Mouse (Mus musculus): ENCODE measurements around the gene Myo1e. TPM values are rescaled to one million over a fixed set of nuclear protein-coding genes. Genes with fewer than 3 reads are reported as not detected.

Myo1e gene
- polyA plus RNA-seq, 1 experiment from 2014 or later: 11.2 TPM

DNA sequence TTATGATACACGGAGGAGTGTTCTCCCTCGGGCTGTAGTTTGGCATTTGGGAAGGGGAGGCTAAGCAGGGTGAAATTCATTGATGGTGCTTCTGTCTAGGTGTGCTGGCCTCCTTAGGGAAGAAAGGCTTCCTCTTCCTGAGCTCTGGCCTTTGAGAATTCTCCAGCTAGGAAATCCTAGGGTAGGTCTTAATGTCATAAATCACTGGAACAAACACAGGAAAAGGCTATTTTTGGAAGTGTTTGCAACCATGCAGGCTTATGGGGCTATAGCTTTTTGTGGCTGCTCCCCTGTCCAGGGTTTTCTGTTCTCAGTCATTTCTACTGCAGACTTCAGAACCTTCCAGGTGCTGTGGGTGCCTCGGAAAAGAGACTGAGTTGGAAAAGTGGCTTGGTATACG is 16.9 kb downstream of the Myo1e start:
- Histone ChIP-seq H3K4me3 (ENCODE audit: control insufficient read depth in 1 of 2, insufficient read depth in 1 of 2, low read depth in 1 of 2, low read length in 2 of 2) (no peak overlapping the region), H3K27me3 (ENCODE audit: control insufficient read depth, insufficient read depth, low read length) (no peaks in the 10 kb centered on the region), H3K4me1 (ENCODE audit: control insufficient read depth in 2 of 2, insufficient read depth in 2 of 2, low read length in 2 of 2) (peaks cover 26 to 33% of the 10 kb centered on the region in 2 experiments), H3K36me3 (ENCODE audit: control insufficient read depth, insufficient read depth, low read length) (no peaks in the 10 kb centered on the region), H3K27ac (replicated peaks in 1 of 2; ENCODE audit: control insufficient read depth in 1 of 2, insufficient read depth in 1 of 2, low read depth in 2 of 2, low read length in 2 of 2) (no peak overlapping the region; a peak in 1 of 4 replicates), H3K9ac (ENCODE audit: low read length) (no peak overlapping the region; the same call in 1 of the 2 replicates), H3K9me3 (ENCODE audit: control insufficient read depth, low read length) (no peaks in the 10 kb centered on the region), H3K4me2 (ENCODE audit: low read length) (no peak overlapping the region)
- WGBS: 72% methylated on average over 4 of the region's 4 CpGs
- no peak for ATAC-seq (ENCODE audit: insufficient number of reproducible peaks, insufficient read depth, low FRiP score, low read depth)

DNA sequence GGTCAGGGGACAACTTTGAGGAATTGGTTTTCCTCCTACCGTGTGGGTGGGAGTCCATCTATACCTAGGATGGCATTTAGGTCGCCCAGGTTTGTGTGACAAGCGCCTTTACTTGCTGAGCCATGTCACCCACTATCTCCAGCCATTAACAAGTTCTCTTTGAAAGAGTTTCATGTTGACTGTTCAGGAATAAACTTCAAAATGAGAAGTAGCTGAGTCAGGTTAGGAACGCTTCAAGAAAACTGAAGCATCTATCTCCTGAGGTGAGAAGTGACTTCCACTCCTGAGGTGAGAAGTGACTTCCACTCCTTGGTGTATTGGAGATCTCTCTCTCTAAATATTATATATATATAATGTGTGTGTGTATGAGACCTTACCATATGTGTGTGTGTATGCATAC is 19.2 kb downstream of the Myo1e start:
- H3K9me3 ChIP-seq (ENCODE audit: control insufficient read depth, low read length): no peaks in the 10 kb centered on the region
- peaks cover 18 to 19% of the 10 kb centered on the region in 2 experiments for H3K4me1 ChIP-seq (ENCODE audit: control insufficient read depth in 2 of 2, insufficient read depth in 2 of 2, low read length in 2 of 2)
- H3K27ac ChIP-seq (replicated peaks in 1 of 2; ENCODE audit: control insufficient read depth in 1 of 2, insufficient read depth in 1 of 2, low read depth in 2 of 2, low read length in 2 of 2): no peak overlapping the region
- H3K4me2 ChIP-seq (ENCODE audit: low read length): no peak overlapping the region
- 87% methylated on average over 4 of the region's 4 CpGs for WGBS
- H3K36me3 ChIP-seq (ENCODE audit: control insufficient read depth, insufficient read depth, low read length): no peaks in the 10 kb centered on the region
- H3K27me3 ChIP-seq (ENCODE audit: control insufficient read depth, insufficient read depth, low read length): no peaks in the 10 kb centered on the region
- no peak overlapping the region for H3K4me3 ChIP-seq (ENCODE audit: control insufficient read depth in 1 of 2, insufficient read depth in 1 of 2, low read depth in 1 of 2, low read length in 2 of 2)
- no peak overlapping the region for H3K9ac ChIP-seq (ENCODE audit: low read length)
- ATAC-seq (ENCODE audit: insufficient number of reproducible peaks, insufficient read depth, low FRiP score, low read depth): no peak

DNA sequence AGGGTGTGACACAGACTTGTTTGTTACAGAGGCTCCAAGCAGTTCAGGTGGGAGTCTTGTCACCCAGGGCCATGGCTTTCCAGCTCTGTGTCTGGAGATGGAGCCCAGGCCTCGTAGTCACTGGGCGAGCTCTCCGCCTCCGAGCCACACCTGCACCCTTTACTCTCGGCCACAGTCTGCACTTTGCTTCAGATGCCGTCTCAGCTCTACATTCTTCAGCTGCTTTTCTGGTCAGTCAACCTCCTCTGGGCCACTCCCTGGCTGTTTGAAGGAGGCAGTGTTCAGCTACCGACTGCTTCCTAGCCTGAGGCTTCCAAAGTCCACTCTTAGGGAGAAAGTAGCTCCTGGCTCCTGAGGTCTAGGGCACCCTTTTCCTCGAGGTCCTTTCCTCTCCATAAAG is 22.7 kb downstream of the Myo1e start:
- ATAC-seq (ENCODE audit: insufficient number of reproducible peaks, insufficient read depth, low FRiP score, low read depth): no peak
- H3K4me3 ChIP-seq (ENCODE audit: control insufficient read depth in 1 of 2, insufficient read depth in 1 of 2, low read depth in 1 of 2, low read length in 2 of 2): no peak overlapping the region
- H3K27ac ChIP-seq (replicated peaks in 1 of 2; ENCODE audit: control insufficient read depth in 1 of 2, insufficient read depth in 1 of 2, low read depth in 2 of 2, low read length in 2 of 2): no peak overlapping the region
- H3K4me1 ChIP-seq (ENCODE audit: control insufficient read depth in 2 of 2, insufficient read depth in 2 of 2, low read length in 2 of 2): peaks cover 0 to 4% of the 10 kb centered on the region in 2 experiments; a peak in 1 of 4 replicates
- H3K9ac ChIP-seq (ENCODE audit: low read length): no peak overlapping the region
- no peaks in the 10 kb centered on the region for H3K36me3 ChIP-seq (ENCODE audit: control insufficient read depth, insufficient read depth, low read length)
- H3K9me3 ChIP-seq (ENCODE audit: control insufficient read depth, low read length): no peaks in the 10 kb centered on the region
- H3K27me3 ChIP-seq (ENCODE audit: control insufficient read depth, insufficient read depth, low read length): no peaks in the 10 kb centered on the region
- no peak overlapping the region for H3K4me2 ChIP-seq (ENCODE audit: low read length)
- WGBS: 48% methylated on average over 8 of the region's 8 CpGs

DNA sequence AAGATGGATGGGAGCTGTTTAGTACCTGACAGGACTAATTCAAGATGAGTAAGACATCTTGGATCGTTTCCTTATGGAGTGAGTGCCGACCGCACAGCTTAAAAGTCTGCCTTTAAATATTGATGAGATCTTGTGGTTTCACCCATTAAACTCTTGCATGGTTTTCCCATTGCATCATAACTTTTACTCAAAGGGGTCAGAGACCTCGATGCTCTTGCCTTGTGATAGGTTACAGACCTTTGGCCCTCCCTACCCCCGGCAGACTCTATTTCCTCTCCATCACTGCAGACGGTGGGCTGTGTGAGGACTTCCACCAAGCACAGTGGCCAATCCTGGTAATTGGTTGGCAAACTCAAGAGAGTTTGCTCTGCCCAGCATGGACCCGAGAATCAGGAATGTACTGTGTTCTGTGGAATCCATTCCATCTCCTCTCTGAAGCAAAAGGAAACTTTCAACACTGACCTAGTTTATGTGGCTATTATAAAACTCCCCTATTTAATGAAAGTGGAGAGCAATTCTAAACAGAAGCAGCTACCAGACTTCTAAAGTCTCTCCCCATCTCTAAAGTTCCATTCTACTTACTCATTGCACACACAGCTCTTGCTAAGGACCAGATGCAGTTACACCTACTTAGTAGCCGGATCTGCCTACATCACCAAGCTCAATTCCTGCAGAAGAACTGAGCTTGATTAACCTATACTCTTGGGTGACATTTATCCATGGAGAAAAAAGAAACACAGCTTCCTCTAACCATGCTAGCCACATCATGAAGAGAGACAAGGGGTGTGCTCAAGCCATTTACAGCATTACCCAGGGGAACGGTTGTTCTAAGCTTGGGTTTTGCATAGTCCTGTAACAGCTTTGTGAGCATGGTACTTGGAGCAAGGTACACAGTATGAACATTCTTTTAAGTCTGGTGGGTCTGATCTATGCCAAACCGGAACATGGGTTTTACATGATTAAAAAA is 25.2 kb downstream of the Myo1e start:
- Histone ChIP-seq H3K27me3 (ENCODE audit: control insufficient read depth, insufficient read depth, low read length) (no peaks in the 10 kb centered on the region), H3K36me3 (ENCODE audit: control insufficient read depth, insufficient read depth, low read length) (no peaks in the 10 kb centered on the region), H3K27ac (replicated peaks in 1 of 2; ENCODE audit: control insufficient read depth in 1 of 2, insufficient read depth in 1 of 2, low read depth in 2 of 2, low read length in 2 of 2) (no peak overlapping the region), H3K9ac (ENCODE audit: low read length) (no peak overlapping the region), H3K4me3 (ENCODE audit: control insufficient read depth in 1 of 2, insufficient read depth in 1 of 2, low read depth in 1 of 2, low read length in 2 of 2) (no peak overlapping the region), H3K4me1 (ENCODE audit: control insufficient read depth in 2 of 2, insufficient read depth in 2 of 2, low read length in 2 of 2) (peaks cover 0 to 4% of the 10 kb centered on the region in 2 experiments; a peak in 1 of 4 replicates), H3K4me2 (ENCODE audit: low read length) (no peak overlapping the region), H3K9me3 (ENCODE audit: control insufficient read depth, low read length) (no peaks in the 10 kb centered on the region)
- WGBS: 85% methylated on average over 10 of the region's 10 CpGs
- ATAC-seq (ENCODE audit: insufficient number of reproducible peaks, insufficient read depth, low FRiP score, low read depth): no peak

DNA sequence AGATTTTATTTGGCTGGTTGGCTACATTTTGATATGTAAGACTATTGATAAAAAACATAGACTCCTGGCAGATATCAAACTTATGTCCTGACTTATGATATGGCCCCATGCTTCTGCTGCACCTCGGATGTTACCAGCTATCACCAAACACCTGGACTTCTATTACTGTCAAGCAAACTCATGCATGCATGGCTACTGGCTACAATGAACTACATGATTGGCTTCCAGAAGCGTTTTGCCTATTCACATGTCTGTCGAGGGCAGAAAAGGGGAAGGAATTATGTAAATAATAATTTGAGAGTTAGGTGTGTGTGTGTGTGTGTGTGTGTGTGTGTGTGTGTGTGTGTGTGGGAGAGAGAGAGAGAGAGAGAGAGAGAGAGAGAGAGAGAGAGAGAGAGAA is 30.0 kb downstream of the Myo1e start:
- Histone ChIP-seq H3K4me3 (ENCODE audit: control insufficient read depth in 1 of 2, insufficient read depth in 1 of 2, low read depth in 1 of 2, low read length in 2 of 2) (no peak overlapping the region), H3K36me3 (ENCODE audit: control insufficient read depth, insufficient read depth, low read length) (no peaks in the 10 kb centered on the region), H3K27ac (replicated peaks in 1 of 2; ENCODE audit: control insufficient read depth in 1 of 2, insufficient read depth in 1 of 2, low read depth in 2 of 2, low read length in 2 of 2) (no peak overlapping the region), H3K4me1 (ENCODE audit: control insufficient read depth in 2 of 2, insufficient read depth in 2 of 2, low read length in 2 of 2) (peaks cover 5 to 12% of the 10 kb centered on the region in 2 experiments), H3K27me3 (ENCODE audit: control insufficient read depth, insufficient read depth, low read length) (no peaks in the 10 kb centered on the region), H3K4me2 (ENCODE audit: low read length) (no peak overlapping the region), H3K9ac (ENCODE audit: low read length) (no peak overlapping the region), H3K9me3 (ENCODE audit: control insufficient read depth, low read length) (no peaks in the 10 kb centered on the region)
- WGBS: 70% methylated on average over 3 of the region's 3 CpGs
- no peak for ATAC-seq (ENCODE audit: insufficient number of reproducible peaks, insufficient read depth, low FRiP score, low read depth)

DNA sequence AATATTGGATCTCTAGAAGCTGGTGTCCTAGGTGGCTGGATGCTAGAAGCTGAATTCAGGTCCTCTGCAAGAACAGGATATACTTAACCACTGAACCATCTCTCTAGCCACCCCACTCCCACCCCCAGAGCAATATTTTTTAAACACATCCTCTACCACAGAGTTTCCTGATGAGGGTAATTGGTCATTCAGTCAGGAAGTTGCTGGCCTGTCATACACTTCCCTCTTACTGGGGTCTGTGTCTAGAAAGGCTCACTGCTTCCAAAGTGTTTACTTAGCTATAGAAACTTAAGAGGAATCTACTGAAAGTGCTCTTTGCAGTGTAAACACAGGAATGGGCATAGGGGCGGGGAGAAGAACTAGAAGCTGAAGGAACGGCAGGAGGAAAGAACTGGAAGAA is 30.4 kb downstream of the Myo1e start:
- Histone ChIP-seq H3K27ac (replicated peaks in 1 of 2; ENCODE audit: control insufficient read depth in 1 of 2, insufficient read depth in 1 of 2, low read depth in 2 of 2, low read length in 2 of 2) (no peak overlapping the region), H3K4me2 (ENCODE audit: low read length) (no peak overlapping the region), H3K9ac (ENCODE audit: low read length) (no peak overlapping the region), H3K4me1 (ENCODE audit: control insufficient read depth in 2 of 2, insufficient read depth in 2 of 2, low read length in 2 of 2) (peaks cover 7 to 17% of the 10 kb centered on the region in 2 experiments), H3K4me3 (ENCODE audit: control insufficient read depth in 1 of 2, insufficient read depth in 1 of 2, low read depth in 1 of 2, low read length in 2 of 2) (no peak overlapping the region), H3K36me3 (ENCODE audit: control insufficient read depth, insufficient read depth, low read length) (no peaks in the 10 kb centered on the region), H3K9me3 (ENCODE audit: control insufficient read depth, low read length) (no peaks in the 10 kb centered on the region), H3K27me3 (ENCODE audit: control insufficient read depth, insufficient read depth, low read length) (no peaks in the 10 kb centered on the region)
- WGBS: 50% methylated on average over 2 of the region's 2 CpGs
- ATAC-seq (ENCODE audit: insufficient number of reproducible peaks, insufficient read depth, low FRiP score, low read depth): no peak

DNA sequence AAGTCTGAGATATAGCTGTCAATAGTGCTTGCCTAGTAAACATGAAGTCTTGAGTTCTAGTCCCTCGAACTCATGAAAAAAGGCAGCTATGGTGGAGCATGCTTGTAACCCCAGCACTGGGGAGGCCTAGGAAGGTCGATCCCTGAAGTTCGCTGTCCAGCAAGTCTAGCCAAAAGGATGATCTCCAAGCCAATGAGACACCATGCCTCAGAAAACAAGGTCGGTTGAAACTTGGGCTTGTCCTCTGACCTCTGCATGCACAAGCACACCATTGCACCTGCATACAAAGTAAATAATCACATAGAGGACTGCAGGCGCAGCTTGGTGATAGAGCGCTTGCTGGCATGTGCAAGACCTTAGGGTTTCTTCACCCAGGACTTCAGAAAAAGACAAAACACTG is 31.2 kb downstream of the Myo1e start:
- ATAC-seq (ENCODE audit: insufficient number of reproducible peaks, insufficient read depth, low FRiP score, low read depth): no peak
- 85% methylated on average over 6 of the region's 6 CpGs for WGBS
- no peaks in the 10 kb centered on the region for H3K9me3 ChIP-seq (ENCODE audit: control insufficient read depth, low read length)
- H3K27ac ChIP-seq (replicated peaks in 1 of 2; ENCODE audit: control insufficient read depth in 1 of 2, insufficient read depth in 1 of 2, low read depth in 2 of 2, low read length in 2 of 2): no peak overlapping the region
- peaks cover 13 to 19% of the 10 kb centered on the region in 2 experiments for H3K4me1 ChIP-seq (ENCODE audit: control insufficient read depth in 2 of 2, insufficient read depth in 2 of 2, low read length in 2 of 2)
- H3K4me2 ChIP-seq (ENCODE audit: low read length): no peak overlapping the region
- H3K36me3 ChIP-seq (ENCODE audit: control insufficient read depth, insufficient read depth, low read length): no peaks in the 10 kb centered on the region
- no peak overlapping the region for H3K4me3 ChIP-seq (ENCODE audit: control insufficient read depth in 1 of 2, insufficient read depth in 1 of 2, low read depth in 1 of 2, low read length in 2 of 2)
- H3K27me3 ChIP-seq (ENCODE audit: control insufficient read depth, insufficient read depth, low read length): no peaks in the 10 kb centered on the region
- no peak overlapping the region for H3K9ac ChIP-seq (ENCODE audit: low read length)

Measured in heart, embryonic 14.5 days (tissue).